ENCODE assay signal across 18 mouse cellular contexts in genomic region chr13:54269628-54270027, GRCm38 (mm10).
DNase-seq lines count a peak whose midpoint lies in the region; ATAC-seq lines count a peak whose summit lies in the region.
"Had no signal": no experiment of that assay in that cellular context is flagged by ENCODE, and none has a peak within 500 bp of the region (broad histone marks: within the 10 kb centered on the region; RNA-seq: fewer than 3 reads in every experiment).

No protein-coding gene starts in this region.

- H3K9ac ChIP-seq in forebrain, embryonic 15.5 days (replicated peaks): no peak overlapping the region
- H3K9ac ChIP-seq: embryonic facial prominence, embryonic 13.5 days had no signal

- peaks cover 22% of the 10 kb centered on the region for H3K4me1 ChIP-seq in forebrain, embryonic 15.5 days
- H3K4me1 ChIP-seq in forebrain, embryonic 10.5 days: peaks cover 18% of the 10 kb centered on the region
- H3K4me1 ChIP-seq in midbrain, embryonic 10.5 days: peaks cover 27% of the 10 kb centered on the region

- no peaks in the 10 kb centered on the region for H3K9me3 ChIP-seq in forebrain, embryonic 15.5 days
- no peaks in the 10 kb centered on the region for H3K9me3 ChIP-seq in forebrain, embryonic 10.5 days
- no peaks in the 10 kb centered on the region for H3K9me3 ChIP-seq in midbrain, embryonic 10.5 days (replicated peaks)
- H3K9me3 ChIP-seq: embryonic facial prominence, embryonic 13.5 days had no signal

- no peak for DNase-seq in forebrain, embryonic 10.5 days (ENCODE audit: extremely low spot score, low spot score)
- DNase-seq in right cerebral cortex, adult 18-20 months: peak; percentile 86
- no peak for DNase-seq in right cerebral cortex, postnatal 4 days
- DNase-seq in left cerebral cortex, adult 18-20 months (ENCODE audit: low spot score in 2 of 2): peak; percentile 70 to 87
- no peak for DNase-seq in gastrocnemius, postnatal 4 days (ENCODE audit: low spot score in 2 of 2)
- DNase-seq in midbrain, embryonic 10.5 days (ENCODE audit: low spot score): no peak
- DNase-seq in gastrocnemius, postnatal 36 days: no peak
- DNase-seq: adrenal gland, adult 8-10 months; heart, postnatal 36 days; kidney, postnatal 25 days; liver; lung, postnatal 10 days had no signal

- no peak overlapping the region for H3K4me3 ChIP-seq in forebrain, embryonic 15.5 days
- no peak overlapping the region for H3K4me3 ChIP-seq in forebrain, embryonic 10.5 days
- no peak overlapping the region for H3K4me3 ChIP-seq in midbrain, embryonic 10.5 days
- H3K4me3 ChIP-seq: embryonic facial prominence, embryonic 13.5 days; myocyte had no signal

- no peak overlapping the region for H3K4me2 ChIP-seq in forebrain, embryonic 15.5 days (replicated peaks)
- H3K4me2 ChIP-seq: embryonic facial prominence, embryonic 13.5 days; midbrain, embryonic 11.5 days had no signal

- peak overlapping the region; percentile 31 for H3K27ac ChIP-seq in forebrain, embryonic 15.5 days (replicated peaks)
- no peak overlapping the region for H3K27ac ChIP-seq in forebrain, embryonic 10.5 days
- H3K27ac ChIP-seq in midbrain, embryonic 10.5 days (replicated peaks): no peak overlapping the region
- H3K27ac ChIP-seq: embryonic facial prominence, embryonic 13.5 days; stomach, postnatal 0 days had no signal

- intact Hi-C loops in gastrocnemius, postnatal 36 days (cut with DNase I): no loop called here

- ATAC-seq in forebrain, embryonic 15.5 days (replicated peaks): no peak
- ATAC-seq: inflammation-experienced regulatory T-cells, adult 6 months had no signal

- H3K36me3 ChIP-seq in forebrain, embryonic 15.5 days: no peaks in the 10 kb centered on the region
- no peaks in the 10 kb centered on the region for H3K36me3 ChIP-seq in forebrain, embryonic 10.5 days (replicated peaks)
- no peaks in the 10 kb centered on the region for H3K36me3 ChIP-seq in midbrain, embryonic 10.5 days
- H3K36me3 ChIP-seq: embryonic facial prominence, embryonic 13.5 days had no signal

- H3K27me3 ChIP-seq in forebrain, embryonic 15.5 days: no peaks in the 10 kb centered on the region
- no peaks in the 10 kb centered on the region for H3K27me3 ChIP-seq in forebrain, embryonic 10.5 days (ENCODE audit: poor library complexity, severe bottlenecking)
- H3K27me3 ChIP-seq in midbrain, embryonic 10.5 days (ENCODE audit: low read depth, poor library complexity, severe bottlenecking): no peaks in the 10 kb centered on the region

- 51% methylated on average over 8 of the region's 8 CpGs for WGBS in forebrain, embryonic 15.5 days
- 82% methylated on average over 8 of the region's 8 CpGs for WGBS in forebrain, embryonic 10.5 days
- 75% methylated on average over 8 of the region's 8 CpGs for WGBS in midbrain, embryonic 10.5 days

Comparison
In these comparisons a context has a peak if more than half of its experiments do, and no peak if none do; other contexts are left out.
1. DNase-seq: peak in right cerebral cortex, adult 18-20 months (single experiment) and left cerebral cortex, adult 18-20 months (2 of 2); none in forebrain, embryonic 10.5 days (single experiment), right cerebral cortex, postnatal 4 days (single experiment), gastrocnemius, postnatal 4 days (0 of 2), midbrain, embryonic 10.5 days (single experiment) and gastrocnemius, postnatal 36 days (0 of 2).